Mouse (Mus musculus): Measurements from ENCODE around the gene Srm.

The Srm gene

GRCm38 (mm10) chr4:148600316-148600715, 9.0 kb downstream of the Srm start:
- in situ Hi-C loops (cut with MboI; ENCODE audit: low sequenced_read_pairs) = loop anchor here (25.0 kb wide), 1 partner anchor 438 kb away; the partner anchor contains the start of genes Fbxo2, Fbxo44 and Fbxo6

- in situ Hi-C loops (cut with MboI; ENCODE audit: low sequenced_read_pairs) = loop anchor here (25.0 kb wide), 1 partner anchor 440 kb away; the partner anchor contains the start of genes Fbxo2, Fbxo44 and Fbxo6
Observed at GRCm38 (mm10) chr4:148601871-148602270, 10.6 kb downstream of the Srm start.

- in situ Hi-C loops (cut with MboI; ENCODE audit: low sequenced_read_pairs) = loop anchor here (25.0 kb wide), 1 partner anchor 440 kb away; the partner anchor contains the start of genes Fbxo2, Fbxo44 and Fbxo6
Observed at GRCm38 (mm10) chr4:148602357-148603120, 11.2 kb downstream of the Srm start, which contains the start of gene Masp2. TSS of gene Masp2 (plus strand) at chr4:148602554.

GRCm38 (mm10) chr4:148603376-148604139, 12.3 kb downstream of the Srm start:
- in situ Hi-C loops (cut with MboI; ENCODE audit: low sequenced_read_pairs) = loop anchor here (25.0 kb wide), 1 partner anchor 441 kb away; the partner anchor contains the start of genes Fbxo2, Fbxo44 and Fbxo6

- in situ Hi-C loops (cut with MboI; ENCODE audit: low sequenced_read_pairs) = loop anchor here (25.0 kb wide), 1 partner anchor 442 kb away; the partner anchor contains the start of genes Fbxo2, Fbxo44 and Fbxo6
Observed at GRCm38 (mm10) chr4:148604141-148604540, 12.8 kb downstream of the Srm start.

GRCm38 (mm10) chr4:148604541-148605165, 13.3 kb downstream of the Srm start:
- in situ Hi-C loops (cut with MboI; ENCODE audit: low sequenced_read_pairs) = loop anchor here (25.0 kb wide), 1 partner anchor 442 kb away; the partner anchor contains the start of genes Fbxo2, Fbxo44 and Fbxo6

GRCm38 (mm10) chr4:148607758-148608157, 16.5 kb downstream of the Srm start:
- in situ Hi-C loops (cut with MboI; ENCODE audit: low sequenced_read_pairs) = loop anchor here (25.0 kb wide), 1 partner anchor 445 kb away; the partner anchor contains the start of genes Fbxo2, Fbxo44 and Fbxo6

GRCm38 (mm10) chr4:148609805-148610204, 18.5 kb downstream of the Srm start:
- in situ Hi-C loops (cut with MboI; ENCODE audit: low sequenced_read_pairs) = loop anchor here (25.0 kb wide), 1 partner anchor 448 kb away; the partner anchor contains the start of genes Fbxo2, Fbxo44 and Fbxo6

GRCm38 (mm10) chr4:148610631-148611364, 19.5 kb downstream of the Srm start:
- in situ Hi-C loops (cut with MboI; ENCODE audit: low sequenced_read_pairs) = loop anchor here (25.0 kb wide), 1 partner anchor 448 kb away; the partner anchor contains the start of genes Fbxo2, Fbxo44 and Fbxo6

GRCm38 (mm10) chr4:148612557-148612956, 21.3 kb downstream of the Srm start:
- in situ Hi-C loops (cut with MboI; ENCODE audit: low sequenced_read_pairs) = loop anchor here (25.0 kb wide), 1 partner anchor 450 kb away; the partner anchor contains the start of genes Fbxo2, Fbxo44 and Fbxo6

GRCm38 (mm10) chr4:148613738-148614137, 22.4 kb downstream of the Srm start:
- in situ Hi-C loops (cut with MboI; ENCODE audit: low sequenced_read_pairs) = loop anchor here (25.0 kb wide), 1 partner anchor 451 kb away; the partner anchor contains the start of genes Fbxo2, Fbxo44 and Fbxo6

- in situ Hi-C loops (cut with MboI; ENCODE audit: low sequenced_read_pairs) = loop anchor here (25.0 kb wide), 1 partner anchor 458 kb away; the partner anchor contains the start of genes Fbxo2, Fbxo44 and Fbxo6
Observed at GRCm38 (mm10) chr4:148619805-148620204, 28.5 kb downstream of the Srm start.

- in situ Hi-C loops (cut with MboI; ENCODE audit: low sequenced_read_pairs) = loop anchor here (25.0 kb wide), 1 partner anchor 458 kb away; the partner anchor contains the start of genes Fbxo2, Fbxo44 and Fbxo6
Observed at GRCm38 (mm10) chr4:148620718-148621117, 29.4 kb downstream of the Srm start.

- in situ Hi-C loops (cut with MboI; ENCODE audit: low sequenced_read_pairs) = loop anchor here (25.0 kb wide), 1 partner anchor 460 kb away; the partner anchor contains the start of genes Fbxo2, Fbxo44 and Fbxo6
Observed at GRCm38 (mm10) chr4:148622485-148622884, 31.2 kb downstream of the Srm start.

GRCm38 (mm10) chr4:148623609-148624008, 32.3 kb downstream of the Srm start:
- in situ Hi-C loops (cut with MboI; ENCODE audit: low sequenced_read_pairs) = loop anchor here (25.0 kb wide), 1 partner anchor 461 kb away; the partner anchor contains the start of genes Fbxo2, Fbxo44 and Fbxo6

- in situ Hi-C loops (cut with MboI; ENCODE audit: low sequenced_read_pairs) = no loop called here
Observed at GRCm38 (mm10) chr4:148625010-148625409, 33.7 kb downstream of the Srm start.

GRCm38 (mm10) chr4:148625756-148626622, 34.7 kb downstream of the Srm start:
- in situ Hi-C loops (cut with MboI; ENCODE audit: low sequenced_read_pairs) = no loop called here

- in situ Hi-C loops (cut with MboI; ENCODE audit: low sequenced_read_pairs) = no loop called here
Observed at GRCm38 (mm10) chr4:148626623-148627185, 35.4 kb downstream of the Srm start, which contains the start of gene Tardbp. TSS of gene Tardbp (minus strand) at chr4:148627019.
